Mouse (Mus musculus) left cerebral cortex, adult 18-20 months (tissue): Measurements from ENCODE around the gene Slfn5. TPM values are rescaled to one million over a fixed set of nuclear protein-coding genes. Genes with fewer than 3 reads are reported as not detected.

Experiments used
- DNase-seq, 2 experiments: peaks; one replicate each; pipeline ENCODE4 v3.0.0; 2021 to 2022; ENCODE audit warnings: low spot score in 2 of 2, mixed read lengths in 1 of 2
- microRNA-seq, 2 experiments: library from miRNA; unstranded; fragments of <30 nt; microRNA quantifications; one replicate each; pipeline ENCODE4 v1.2.0; 2021
- total RNA-seq, 2 experiments: library from RNA; stranded (reverse); gene quantifications; 2 replicates each; pipeline ENCODE4 v1.2.3; 2021

Gene Slfn5
- total RNA-seq, 2 experiments from 2014 or later = 2.4 to 4.2 TPM

DNA sequence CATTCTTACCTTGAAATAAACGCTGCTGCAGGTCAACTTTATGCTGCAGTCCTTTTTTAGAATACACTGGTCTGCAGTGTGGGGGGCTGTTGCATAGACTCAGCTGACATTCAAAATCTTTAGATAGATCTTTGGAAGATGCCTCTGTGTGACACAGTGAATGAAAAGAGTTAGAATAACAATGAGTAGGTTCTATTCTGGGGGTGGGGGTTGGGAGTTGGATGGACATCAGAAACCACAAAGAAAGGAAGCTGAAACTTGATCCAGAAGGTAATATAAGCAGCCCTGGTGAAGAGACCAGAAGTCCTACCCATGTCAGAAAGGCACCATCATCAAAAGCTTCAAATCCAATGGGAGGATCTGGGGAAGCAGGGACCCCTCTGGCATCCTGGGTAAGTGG lies 62.2 kb downstream of the Slfn5 start:
- DNase-seq = no peak

Small RNA genes within 50 kb of the gene (microRNA-seq; reads per million reads assigned to microRNA genes)
- gene Mir7679 = 0 reads per million in 2 experiments

Other genes with a start within 250 kb of the Slfn5 start
- under 1 TPM; 0.21 to 0.26 TPM for gene Cct6b, start 187.0 kb upstream of the Slfn5 start, total RNA-seq
- 10 to 100 TPM; 15.3 to 18.0 TPM for gene Zfp830, start 187.0 kb upstream of the Slfn5 start, total RNA-seq
- gene Lig3, start 170.2 kb upstream of the Slfn5 start, total RNA-seq = 10 to 100 TPM; 21.0 to 21.1 TPM
- 10 to 100 TPM; 11.1 to 11.2 TPM for gene Rffl, start 80.1 kb upstream of the Slfn5 start, total RNA-seq
- 10 to 100 TPM; 17.5 to 21.0 TPM for gene Rad51d, start 60.7 kb upstream of the Slfn5 start, total RNA-seq
- not detected for gene Fndc8, start 59.2 kb upstream of the Slfn5 start, total RNA-seq
- gene Nle1, start 42.9 kb upstream of the Slfn5 start, total RNA-seq = 10 to 100 TPM; 37.2 to 41.6 TPM
- gene Unc45b, start 40.8 kb upstream of the Slfn5 start, total RNA-seq = 1 to 10 TPM in 1 of 2 experiments, under 1 TPM in 1; 1.00 to 1.5 TPM
- gene Slfn9, start 40.5 kb downstream of the Slfn5 start, total RNA-seq = under 1 TPM; 0.21 to 0.28 TPM
- gene Slfn8, start 69.5 kb downstream of the Slfn5 start, total RNA-seq = under 1 TPM; 0.80 to 0.81 TPM
- 1 to 10 TPM in 1 of 2 experiments, under 1 TPM in 1; 0.80 to 1.8 TPM for gene Slfn2, start 113.8 kb downstream of the Slfn5 start, total RNA-seq
- not detected for gene Slfn1, start 165.5 kb downstream of the Slfn5 start, total RNA-seq
- gene Slfn4, start 223.8 kb downstream of the Slfn5 start, total RNA-seq = not detected
- gene Slfn3, start 240.0 kb downstream of the Slfn5 start, total RNA-seq = under 1 TPM; 0.40 to 0.66 TPM